Mouse (Mus musculus): ENCODE data around the gene Tmprss11a. TPM values are rescaled to one million over a fixed set of nuclear protein-coding genes. Genes with fewer than 3 reads are reported as not detected.
A peak's percentile ranks its signal among the peaks of the same experiment; 100 is the strongest.

The Tmprss11a gene
- total and polyA plus RNA-seq, 3 experiments, result not detected

DNA sequence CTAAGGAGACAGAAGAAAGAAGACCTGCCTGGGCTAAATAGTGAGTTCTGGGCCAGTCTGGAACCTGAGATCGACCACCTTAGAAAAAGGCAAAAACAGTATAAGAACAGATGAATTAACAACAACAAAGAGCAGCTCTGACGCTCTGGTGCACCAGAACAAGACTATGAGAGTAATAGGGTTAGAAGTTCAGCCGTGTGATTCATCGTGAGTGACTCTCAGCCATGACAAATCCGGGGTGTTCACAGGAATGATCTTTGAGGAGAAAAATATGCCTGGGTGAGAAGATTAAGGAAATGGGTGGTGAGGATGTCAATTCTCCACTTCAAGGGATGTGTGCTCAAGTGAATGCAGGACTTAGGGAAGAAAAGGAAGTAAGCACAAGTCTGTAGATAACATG lies 42.7 kb upstream of the Tmprss11a start:
- H3K9ac ChIP-seq (ENCODE audit: insufficient read depth, low read depth), result no peak overlapping the region
- TF ChIP-seq RCOR1 (conservative IDR thresholded peaks at IDR 0.05; ENCODE audit: low read depth, low read length), result no peak
- no peak for TF ChIP-seq POLR2AphosphoS2 (IDR thresholded peaks at IDR 0.05; ENCODE audit: low read depth, low read length)
- no peak for TF ChIP-seq GABPA (IDR thresholded peaks at IDR 0.05; ENCODE audit: insufficient replicate concordance, low read depth, low read length)
- no peak for TF ChIP-seq ZKSCAN1 (IDR thresholded peaks at IDR 0.05; ENCODE audit: borderline replicate concordance, low read depth, low read length)
- no peak overlapping the region for H3K4me2 ChIP-seq (ENCODE audit: insufficient read depth, low read depth, poor library complexity, severe bottlenecking)
- H3K4me1 ChIP-seq (ENCODE audit: control insufficient read depth in 1 of 2, insufficient read depth in 2 of 2), result no peaks in the 10 kb centered on the region
- in situ Hi-C loops (cut with MboI; ENCODE audit: low pct_ligation_motif_present, low pct_unique_long_range_greater_than_20kb, low sequenced_read_pairs), result no loop called here
- dilution Hi-C loops (cut with MboI; ENCODE audit: extremely low pct_ligation_motif_present, extremely low pct_unique_long_range_greater_than_20kb, low sequenced_read_pairs), result no loop called here
- no peaks in the 10 kb centered on the region for H3K9me3 ChIP-seq (replicated peaks; ENCODE audit: low read length)
- DNase-seq (ENCODE audit: extremely low read depth), result no peak
- H3K79me2 ChIP-seq (replicated peaks; ENCODE audit: control insufficient read depth, extremely low read depth, insufficient read depth, poor library complexity, severe bottlenecking), result no peaks in the 10 kb centered on the region
- H3K36me3 ChIP-seq (replicated peaks in 1 of 2; ENCODE audit: control insufficient read depth in 1 of 2, insufficient read depth in 1 of 2, low read length in 1 of 2), result no peaks in the 10 kb centered on the region
- no peak overlapping the region for H3K4me3 ChIP-seq (replicated peaks in 1 of 3; ENCODE audit: low read depth in 2 of 3, low read length in 2 of 3, poor library complexity in 1 of 3)
- no peak overlapping the region for H3K27ac ChIP-seq (ENCODE audit: insufficient read depth, low read depth)
- no peaks in the 10 kb centered on the region for H3K27me3 ChIP-seq (replicated peaks)

DNA sequence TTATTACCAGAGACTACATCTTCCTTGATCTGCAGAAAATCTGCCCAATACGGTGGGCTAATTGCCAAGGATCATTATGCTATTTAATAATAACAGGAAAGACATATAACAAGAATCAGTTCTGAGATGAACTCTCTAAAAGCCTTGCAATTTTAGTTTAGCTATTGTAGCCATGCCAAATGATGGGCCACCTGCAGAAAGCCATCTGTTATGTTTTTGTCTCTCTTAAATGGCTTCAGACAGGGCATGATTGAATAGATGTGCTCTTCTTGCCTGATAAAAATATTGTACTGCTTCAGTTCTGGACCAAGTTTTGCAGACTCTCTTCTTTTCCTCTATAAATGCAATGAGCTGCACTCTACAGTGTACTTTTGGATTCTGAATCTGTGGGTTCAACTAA lies 24.7 kb upstream of the Tmprss11a start:
- no peak overlapping the region for H3K4me2 ChIP-seq (ENCODE audit: insufficient read depth, low read depth, poor library complexity, severe bottlenecking)
- H3K27ac ChIP-seq (ENCODE audit: insufficient read depth, low read depth), result no peak overlapping the region
- dilution Hi-C loops (cut with MboI; ENCODE audit: extremely low pct_ligation_motif_present, extremely low pct_unique_long_range_greater_than_20kb, low sequenced_read_pairs), result no loop called here
- H3K9me3 ChIP-seq (replicated peaks; ENCODE audit: low read length), result no peaks in the 10 kb centered on the region
- no peak overlapping the region for H3K4me3 ChIP-seq (replicated peaks in 1 of 3; ENCODE audit: low read depth in 2 of 3, low read length in 2 of 3, poor library complexity in 1 of 3)
- no peaks in the 10 kb centered on the region for H3K4me1 ChIP-seq (ENCODE audit: control insufficient read depth in 1 of 2, insufficient read depth in 2 of 2)
- H3K79me2 ChIP-seq (replicated peaks; ENCODE audit: control insufficient read depth, extremely low read depth, insufficient read depth, poor library complexity, severe bottlenecking), result no peaks in the 10 kb centered on the region
- in situ Hi-C loops (cut with MboI; ENCODE audit: low pct_ligation_motif_present, low pct_unique_long_range_greater_than_20kb, low sequenced_read_pairs), result loop anchor here (25.0 kb wide), 2 partner anchors 144 to 269 kb away; partner anchors contain the start of gene Tmprss11f
- no peak overlapping the region for H3K9ac ChIP-seq (ENCODE audit: insufficient read depth, low read depth)
- TF ChIP-seq USF2 (conservative IDR thresholded peaks at IDR 0.05; ENCODE audit: low read depth, low read length), result no peak
- no peaks in the 10 kb centered on the region for H3K27me3 ChIP-seq (replicated peaks)
- DNase-seq (ENCODE audit: extremely low read depth), result no peak
- H3K36me3 ChIP-seq (replicated peaks in 1 of 2; ENCODE audit: control insufficient read depth in 1 of 2, insufficient read depth in 1 of 2, low read length in 1 of 2), result no peaks in the 10 kb centered on the region

GRCm38 (mm10) chr5:86482562-86482961 lies 13.8 kb upstream of the Tmprss11a start:
- Histone ChIP-seq H3K27me3 (replicated peaks) (no peaks in the 10 kb centered on the region), H3K9me3 (replicated peaks; ENCODE audit: low read length) (no peaks in the 10 kb centered on the region), H3K4me2 (ENCODE audit: insufficient read depth, low read depth, poor library complexity, severe bottlenecking) (no peak overlapping the region), H3K36me3 (replicated peaks in 1 of 2; ENCODE audit: control insufficient read depth in 1 of 2, insufficient read depth in 1 of 2, low read length in 1 of 2) (no peaks in the 10 kb centered on the region), H3K27ac (ENCODE audit: insufficient read depth, low read depth) (no peak overlapping the region), H3K9ac (ENCODE audit: insufficient read depth, low read depth) (no peak overlapping the region), H3K4me3 (replicated peaks in 1 of 3; ENCODE audit: low read depth in 2 of 3, low read length in 2 of 3, poor library complexity in 1 of 3) (no peak overlapping the region), H3K4me1 (ENCODE audit: control insufficient read depth in 1 of 2, insufficient read depth in 2 of 2) (no peaks in the 10 kb centered on the region), H3K79me2 (replicated peaks; ENCODE audit: control insufficient read depth, extremely low read depth, insufficient read depth, poor library complexity, severe bottlenecking) (no peaks in the 10 kb centered on the region)
- TF ChIP-seq USF1 (IDR thresholded peaks at IDR 0.05; ENCODE audit: low read depth, low read length) (no peak), ZC3H11A (IDR thresholded peaks at IDR 0.05; ENCODE audit: low read depth, low read length) (no peak), SMC3 (IDR thresholded peaks at IDR 0.05; ENCODE audit: low read depth, low read length) (peak; percentile 47), CTCF (conservative IDR thresholded peaks at IDR 0.05 in 1 of 2, IDR thresholded peaks at IDR 0.05 in 1 of 2; ENCODE audit: low read depth in 2 of 2, low read length in 2 of 2) (peak in 1 of 2 experiments; percentile 62; a peak in 2 of 4 replicates), JUN (IDR thresholded peaks at IDR 0.05; ENCODE audit: insufficient read depth, low read depth, low read length) (no peak), JUND (conservative IDR thresholded peaks at IDR 0.05; ENCODE audit: low read depth, low read length) (no peak), RAD21 (IDR thresholded peaks at IDR 0.05; ENCODE audit: low read depth, low read length) (peak; percentile 70), TBP (conservative IDR thresholded peaks at IDR 0.05; ENCODE audit: low read depth, low read length) (no peak), BHLHE40 (IDR thresholded peaks at IDR 0.05; ENCODE audit: low read depth, low read length) (no peak), MEF2A (IDR thresholded peaks at IDR 0.05; ENCODE audit: borderline replicate concordance, low read depth, low read length) (no peak), CHD2 (IDR thresholded peaks at IDR 0.05; ENCODE audit: low read length) (no peak), SIN3A (IDR thresholded peaks at IDR 0.05; ENCODE audit: low read length) (no peak), EP300 (IDR thresholded peaks at IDR 0.05; ENCODE audit: low read length) (no peak), MYC (IDR thresholded peaks at IDR 0.05; ENCODE audit: low read depth, low read length) (no peak), MAFK (IDR thresholded peaks at IDR 0.05; ENCODE audit: insufficient replicate concordance, low read length) (no peak), HCFC1 (IDR thresholded peaks at IDR 0.05; ENCODE audit: low read depth, low read length) (no peak), NRF1 (IDR thresholded peaks at IDR 0.05; ENCODE audit: low read depth, low read length) (no peak)
- in situ Hi-C loops (cut with MboI; ENCODE audit: low pct_ligation_motif_present, low pct_unique_long_range_greater_than_20kb, low sequenced_read_pairs), result loop anchor here (25.0 kb wide), 2 partner anchors 155 to 280 kb away; partner anchors contain the start of gene Tmprss11f
- dilution Hi-C loops (cut with MboI; ENCODE audit: extremely low pct_ligation_motif_present, extremely low pct_unique_long_range_greater_than_20kb, low sequenced_read_pairs), result no loop called here
- peak; percentile 10 for DNase-seq (ENCODE audit: extremely low read depth)
